Mouse (Mus musculus): ENCODE results near the gene Negr1. TPM values are rescaled to one million over a fixed set of nuclear protein-coding genes. Genes with fewer than 3 reads are reported as not detected.

The Negr1 gene
- total and polyA plus RNA-seq, 3 experiments: 0.65 to 1.1 (median 1.1) TPM

- no peaks in the 10 kb centered on the region for H3K27me3 ChIP-seq (ENCODE audit: control insufficient read depth, insufficient read depth, low read length)
- intact Hi-C loops (cut with DNase I): no loop called here
Observed at GRCm38 (mm10) chr3:156698687-156699086, 137.1 kb downstream of the Negr1 start.

GRCm38 (mm10) chr3:156703241-156703640 lies 141.6 kb downstream of the Negr1 start:
- no peaks in the 10 kb centered on the region for H3K36me3 ChIP-seq (ENCODE audit: control insufficient read depth, insufficient read depth, low read length)
- H3K4me1 ChIP-seq (ENCODE audit: control insufficient read depth, insufficient read depth, low read length): no peaks in the 10 kb centered on the region
- no peak overlapping the region for H3K4me3 ChIP-seq
- H3K27ac ChIP-seq: no peak overlapping the region
- intact Hi-C loops (cut with DNase I): no loop called here
- H3K79me2 ChIP-seq (replicated peaks; ENCODE audit: control insufficient read depth, insufficient read depth, low read length): no peaks in the 10 kb centered on the region
- no peak overlapping the region for H3K9ac ChIP-seq (ENCODE audit: low read depth, low read length)
- DNase-seq: no peak
- no peak for TF ChIP-seq EP300 (IDR thresholded peaks at IDR 0.05; ENCODE audit: insufficient read depth, low read depth, low read length)
- TF ChIP-seq CTCF (IDR thresholded peaks at IDR 0.05): no peak
- no peak for TF ChIP-seq POLR2A (IDR thresholded peaks at IDR 0.05; ENCODE audit: insufficient read depth, low read depth, low read length)
- 68% methylated on average over 1 of the region's 1 CpGs for WGBS
- H3K27me3 ChIP-seq (ENCODE audit: control insufficient read depth, insufficient read depth, low read length): no peaks in the 10 kb centered on the region

More at GRCm38 (mm10) chr3:156698687-156699086, 137.1 kb downstream of the Negr1 start:
- no peaks in the 10 kb centered on the region for H3K4me1 ChIP-seq (ENCODE audit: control insufficient read depth, insufficient read depth, low read length)
- no peak overlapping the region for H3K27ac ChIP-seq
- no peaks in the 10 kb centered on the region for H3K36me3 ChIP-seq (ENCODE audit: control insufficient read depth, insufficient read depth, low read length)
- no peak overlapping the region for H3K4me3 ChIP-seq
- no peak for DNase-seq
- H3K79me2 ChIP-seq (replicated peaks; ENCODE audit: control insufficient read depth, insufficient read depth, low read length): no peaks in the 10 kb centered on the region
- TF ChIP-seq CTCF (IDR thresholded peaks at IDR 0.05) (no peak), POLR2A (IDR thresholded peaks at IDR 0.05; ENCODE audit: insufficient read depth, low read depth, low read length) (no peak), EP300 (IDR thresholded peaks at IDR 0.05; ENCODE audit: insufficient read depth, low read depth, low read length) (no peak)
- WGBS: 83% methylated on average over 1 of the region's 1 CpGs
- H3K9ac ChIP-seq (ENCODE audit: low read depth, low read length): no peak overlapping the region

DNA sequence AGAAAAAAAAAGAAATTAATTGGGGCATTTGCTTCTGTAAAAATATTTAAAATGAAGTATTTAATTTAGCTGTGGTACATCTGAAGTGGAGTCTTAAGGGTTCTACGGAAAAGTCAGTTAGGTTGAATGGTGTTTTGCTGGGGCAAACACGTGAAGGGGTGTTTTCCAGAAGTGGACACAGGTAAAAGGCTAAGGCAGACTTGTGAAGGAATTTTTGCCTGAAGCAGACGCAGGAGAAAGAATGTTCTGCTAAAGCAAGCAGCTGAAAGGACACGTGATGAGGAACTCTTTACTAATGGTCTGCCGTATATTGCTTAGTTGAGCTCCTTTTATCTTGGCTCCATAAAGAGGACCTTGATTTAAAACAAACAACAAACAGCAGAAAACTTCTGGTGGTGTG lies 148.6 kb downstream of the Negr1 start:
- no peaks in the 10 kb centered on the region for H3K27me3 ChIP-seq (ENCODE audit: control insufficient read depth, insufficient read depth, low read length)
- no peak overlapping the region for H3K4me3 ChIP-seq
- TF ChIP-seq CTCF (IDR thresholded peaks at IDR 0.05) (no peak), EP300 (IDR thresholded peaks at IDR 0.05; ENCODE audit: insufficient read depth, low read depth, low read length) (no peak), POLR2A (IDR thresholded peaks at IDR 0.05; ENCODE audit: insufficient read depth, low read depth, low read length) (no peak)
- no peak overlapping the region for H3K9ac ChIP-seq (ENCODE audit: low read depth, low read length)
- H3K4me1 ChIP-seq (ENCODE audit: control insufficient read depth, insufficient read depth, low read length): no peaks in the 10 kb centered on the region
- H3K79me2 ChIP-seq (replicated peaks; ENCODE audit: control insufficient read depth, insufficient read depth, low read length): no peaks in the 10 kb centered on the region
- no peak overlapping the region for H3K27ac ChIP-seq
- 65% methylated on average over 5 of the region's 5 CpGs for WGBS
- no peak for DNase-seq
- intact Hi-C loops (cut with DNase I): no loop called here
- H3K36me3 ChIP-seq (ENCODE audit: control insufficient read depth, insufficient read depth, low read length): no peaks in the 10 kb centered on the region

- no peak overlapping the region for H3K27ac ChIP-seq
- no peak for DNase-seq
- WGBS: 60% methylated on average over 4 of the region's 4 CpGs
Observed at GRCm38 (mm10) chr3:156710693-156711092, 149.1 kb downstream of the Negr1 start.

DNA sequence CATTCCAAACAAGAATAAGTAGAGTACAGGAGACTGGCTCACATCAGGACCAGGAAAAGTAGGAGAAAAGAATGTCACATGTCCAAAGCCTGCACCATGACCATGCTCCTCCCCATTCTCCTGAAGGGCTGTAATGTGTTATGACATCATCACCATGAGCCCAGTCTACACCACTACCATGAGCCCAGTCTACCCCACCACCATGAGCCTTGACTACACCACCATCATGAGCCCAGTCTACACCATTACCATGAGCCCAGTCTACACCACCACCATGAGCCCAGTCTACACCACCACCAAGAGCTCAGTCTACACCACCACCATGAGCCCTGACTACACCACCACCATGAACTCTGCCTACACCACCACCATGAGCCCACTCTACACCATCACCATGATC lies 174.7 kb downstream of the Negr1 start:
- no peak for DNase-seq
- H3K4me1 ChIP-seq (ENCODE audit: control insufficient read depth, insufficient read depth, low read length): no peaks in the 10 kb centered on the region
- H3K9ac ChIP-seq (ENCODE audit: low read depth, low read length): no peak overlapping the region
- no peak overlapping the region for H3K4me3 ChIP-seq
- no peaks in the 10 kb centered on the region for H3K27me3 ChIP-seq (ENCODE audit: control insufficient read depth, insufficient read depth, low read length)
- H3K27ac ChIP-seq: no peak overlapping the region
- TF ChIP-seq EP300 (IDR thresholded peaks at IDR 0.05; ENCODE audit: insufficient read depth, low read depth, low read length) (no peak), POLR2A (IDR thresholded peaks at IDR 0.05; ENCODE audit: insufficient read depth, low read depth, low read length) (no peak), CTCF (IDR thresholded peaks at IDR 0.05) (no peak)
- intact Hi-C loops (cut with DNase I): no loop called here
- H3K36me3 ChIP-seq (ENCODE audit: control insufficient read depth, insufficient read depth, low read length): no peaks in the 10 kb centered on the region
- H3K79me2 ChIP-seq (replicated peaks; ENCODE audit: control insufficient read depth, insufficient read depth, low read length): no peaks in the 10 kb centered on the region

More at GRCm38 (mm10) chr3:156710693-156711092, 149.1 kb downstream of the Negr1 start:
- TF ChIP-seq EP300 (IDR thresholded peaks at IDR 0.05; ENCODE audit: insufficient read depth, low read depth, low read length) (no peak), CTCF (IDR thresholded peaks at IDR 0.05) (no peak), POLR2A (IDR thresholded peaks at IDR 0.05; ENCODE audit: insufficient read depth, low read depth, low read length) (no peak)
- intact Hi-C loops (cut with DNase I): no loop called here
- no peaks in the 10 kb centered on the region for H3K36me3 ChIP-seq (ENCODE audit: control insufficient read depth, insufficient read depth, low read length)
- no peaks in the 10 kb centered on the region for H3K4me1 ChIP-seq (ENCODE audit: control insufficient read depth, insufficient read depth, low read length)
- H3K27me3 ChIP-seq (ENCODE audit: control insufficient read depth, insufficient read depth, low read length): no peaks in the 10 kb centered on the region
- no peaks in the 10 kb centered on the region for H3K79me2 ChIP-seq (replicated peaks; ENCODE audit: control insufficient read depth, insufficient read depth, low read length)
- no peak overlapping the region for H3K4me3 ChIP-seq
- no peak overlapping the region for H3K9ac ChIP-seq (ENCODE audit: low read depth, low read length)

DNA sequence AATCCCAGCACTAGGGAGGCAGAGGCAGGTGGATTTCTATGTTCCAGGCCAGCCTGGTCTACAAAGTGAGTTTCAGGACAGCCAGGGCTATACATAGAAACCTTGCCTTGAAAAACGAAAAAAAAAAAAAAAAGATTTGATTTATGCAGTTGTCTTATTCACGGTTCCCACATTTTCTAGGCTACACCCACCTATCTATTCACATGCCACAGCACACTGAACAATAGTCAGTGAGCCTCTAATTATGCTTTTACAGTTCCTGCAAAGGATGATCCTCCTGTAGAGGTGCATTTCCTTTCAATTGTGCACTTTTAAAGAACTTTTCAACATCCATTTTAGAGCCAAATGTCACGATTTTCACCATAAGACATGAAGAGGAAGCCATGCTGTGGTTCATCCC lies 177.9 kb downstream of the Negr1 start:
- H3K4me1 ChIP-seq (ENCODE audit: control insufficient read depth, insufficient read depth, low read length): no peaks in the 10 kb centered on the region
- WGBS: 54% methylated on average over 3 of the region's 3 CpGs

More for the DNA sequence above, 177.9 kb downstream of the Negr1 start:
- H3K36me3 ChIP-seq (ENCODE audit: control insufficient read depth, insufficient read depth, low read length): no peaks in the 10 kb centered on the region
- DNase-seq: no peak
- no peak for TF ChIP-seq CTCF (IDR thresholded peaks at IDR 0.05)
- no peak for TF ChIP-seq EP300 (IDR thresholded peaks at IDR 0.05; ENCODE audit: insufficient read depth, low read depth, low read length)
- TF ChIP-seq POLR2A (IDR thresholded peaks at IDR 0.05; ENCODE audit: insufficient read depth, low read depth, low read length): no peak
- no peaks in the 10 kb centered on the region for H3K27me3 ChIP-seq (ENCODE audit: control insufficient read depth, insufficient read depth, low read length)
- H3K27ac ChIP-seq: no peak overlapping the region
- H3K4me3 ChIP-seq: no peak overlapping the region
- intact Hi-C loops (cut with DNase I): no loop called here
- H3K79me2 ChIP-seq (replicated peaks; ENCODE audit: control insufficient read depth, insufficient read depth, low read length): no peaks in the 10 kb centered on the region
- no peak overlapping the region for H3K9ac ChIP-seq (ENCODE audit: low read depth, low read length)

Measured in heart, adult 2 months (tissue).